Mouse (Mus musculus): Measurements from ENCODE around the gene Mindy4. TPM values are rescaled to one million over a fixed set of nuclear protein-coding genes. Genes with fewer than 3 reads are reported as not detected.

Mindy4 gene
- total RNA-seq, 2 experiments from 2014 or later = 3.7 to 4.9 TPM

DNA sequence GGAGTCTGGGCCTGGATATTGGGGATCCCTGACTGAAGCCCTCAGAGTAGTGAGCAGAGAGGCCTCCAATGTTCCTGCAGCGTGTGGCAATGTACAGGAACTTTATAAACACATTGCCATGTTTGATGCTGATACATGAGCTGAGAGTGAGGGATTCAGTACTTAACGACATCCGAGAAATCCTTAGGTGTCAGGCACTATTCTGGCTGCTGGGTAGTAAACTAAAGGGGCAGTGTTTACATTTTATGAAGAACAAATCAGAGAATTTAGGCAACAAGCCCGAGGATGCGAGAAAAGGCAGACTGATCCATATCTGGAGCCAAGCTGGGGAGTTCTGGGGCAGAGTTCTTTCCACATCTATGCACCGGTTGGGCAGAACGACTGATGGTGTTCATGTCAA, 152.4 kb downstream of the Mindy4 start:
- intact Hi-C loops (cut with DNase I) = no loop called here

DNA sequence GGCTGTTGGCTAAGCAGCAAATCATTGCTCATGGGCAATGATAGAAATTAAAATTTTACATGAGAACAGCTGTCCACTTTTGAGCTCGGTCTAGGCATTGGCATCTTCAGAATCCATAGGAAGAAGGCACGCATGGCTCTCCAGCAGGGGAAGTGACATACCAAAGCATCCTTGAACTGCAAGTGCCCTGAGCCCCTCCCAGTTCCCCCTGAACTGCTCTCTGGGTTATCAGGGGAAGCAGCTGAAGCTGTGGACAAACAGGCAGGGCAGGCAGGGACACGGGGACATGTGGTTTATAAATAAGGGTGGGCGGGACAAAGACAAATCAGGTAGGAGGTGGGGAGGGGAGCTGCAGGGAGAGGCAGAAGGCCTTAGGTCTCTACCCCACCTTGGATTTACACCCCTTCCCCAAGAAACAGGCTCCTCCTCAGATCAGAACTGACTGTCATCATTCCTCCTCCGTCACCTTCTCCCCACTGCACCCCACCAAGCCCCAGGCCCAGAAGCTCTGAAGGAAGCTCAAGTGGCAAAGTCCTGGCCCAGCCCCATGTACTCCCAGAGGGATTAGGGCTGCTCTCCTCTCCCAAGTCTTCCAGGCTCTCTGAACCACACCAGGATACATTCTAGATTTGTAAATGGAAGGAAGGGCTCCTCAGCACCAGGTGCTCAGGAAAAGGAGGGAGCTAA, 153.0 kb downstream of the Mindy4 start:
- intact Hi-C loops (cut with DNase I) = no loop called here
- peak in 1 of 2 experiments; percentile 34 for DNase-seq

More for the DNA sequence above, 152.4 kb downstream of the Mindy4 start:
- no peak for DNase-seq

DNA sequence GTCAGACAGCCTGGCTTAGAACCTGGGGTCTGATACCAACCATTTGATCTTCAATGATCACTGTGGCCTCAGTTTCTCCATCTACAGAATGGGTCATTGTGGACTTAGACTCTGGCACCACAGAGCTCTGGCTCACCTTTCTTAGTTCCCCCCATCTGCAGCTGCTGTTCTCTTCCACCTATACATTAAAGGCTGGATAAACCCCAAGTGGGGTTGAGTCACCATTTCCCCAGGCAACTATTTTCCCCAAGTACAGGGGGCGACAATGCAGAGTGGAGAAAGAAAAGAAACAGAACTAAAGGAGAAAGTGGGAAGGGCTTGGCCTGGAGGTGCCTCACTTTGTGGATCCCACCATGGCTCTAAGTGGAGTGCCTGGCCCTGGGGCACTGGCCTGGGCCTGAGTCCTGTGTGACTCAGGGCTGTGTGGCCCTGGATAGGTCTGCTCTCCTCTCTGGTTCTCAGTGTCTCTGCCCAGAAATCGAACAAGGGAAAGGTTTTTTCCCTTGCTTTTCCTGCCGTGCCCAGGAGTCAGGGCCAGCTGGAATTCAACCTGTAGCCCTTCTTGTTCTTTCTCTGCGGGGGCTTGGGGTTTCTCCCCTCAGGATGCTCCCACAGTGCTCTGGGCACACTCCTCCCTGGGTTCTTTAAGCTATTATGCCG, 153.9 kb downstream of the Mindy4 start:
- intact Hi-C loops (cut with DNase I) = no loop called here

DNA sequence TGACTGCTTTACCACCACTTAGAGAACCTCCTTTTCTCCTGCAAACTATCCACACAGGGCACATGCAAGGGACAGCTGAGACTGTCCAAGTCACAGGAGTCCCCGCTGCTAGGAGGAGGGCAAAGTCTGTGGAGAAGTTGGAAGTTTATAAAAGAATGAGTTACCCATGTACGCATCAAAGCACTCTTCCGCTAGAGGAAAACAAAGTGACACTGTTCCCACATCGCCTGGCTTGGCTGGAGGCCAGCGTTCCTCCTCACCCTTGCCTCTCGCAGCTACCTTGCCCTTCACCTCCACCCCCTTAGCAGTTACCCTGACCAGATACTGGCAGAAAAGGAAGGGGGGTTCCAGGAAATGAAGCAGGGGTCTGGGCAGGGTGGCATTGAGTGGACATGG, 154.5 kb downstream of the Mindy4 start:
- intact Hi-C loops (cut with DNase I) = no loop called here
- no peak for DNase-seq

More for the DNA sequence above, 153.9 kb downstream of the Mindy4 start:
- no peak for DNase-seq

DNA sequence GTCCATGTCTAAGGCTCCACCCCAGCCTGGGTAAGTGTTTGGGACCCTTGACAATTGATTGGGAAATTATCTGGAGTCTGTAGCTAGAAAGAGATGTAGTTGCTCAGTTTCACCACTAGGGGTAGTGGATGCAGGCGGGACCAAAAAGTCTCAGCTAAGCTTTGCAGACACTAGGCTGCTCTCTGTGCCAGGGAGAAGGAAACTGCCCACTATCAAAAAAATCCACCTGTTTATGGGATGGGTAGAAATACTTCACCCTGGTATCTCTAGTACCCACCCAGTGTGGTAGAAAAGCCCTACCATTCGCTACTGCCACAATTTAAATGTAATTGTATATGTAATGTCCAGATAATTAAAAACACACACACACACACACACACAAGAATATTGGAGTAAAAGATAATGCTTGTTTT, 155.6 kb downstream of the Mindy4 start:
- DNase-seq = no peak
- intact Hi-C loops (cut with DNase I) = no loop called here

DNA sequence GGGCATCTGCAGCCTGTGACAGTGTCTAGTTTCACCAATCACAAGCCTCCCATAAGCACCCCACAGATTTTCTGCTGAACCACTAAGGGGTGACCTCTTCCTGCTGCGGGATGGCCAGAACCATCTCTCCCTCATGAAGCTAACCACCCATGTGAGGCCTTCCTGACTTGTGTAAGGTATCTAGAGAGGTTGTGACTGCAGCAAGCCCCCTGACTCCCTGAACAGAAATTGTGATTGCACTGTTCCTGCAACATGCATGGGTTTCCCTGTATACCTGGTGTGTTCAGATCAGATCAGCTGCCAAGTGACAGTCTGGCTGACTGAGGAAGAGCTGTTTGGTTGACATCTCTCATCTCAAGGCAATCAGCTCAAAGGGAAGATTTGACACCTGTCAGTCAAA, 159.5 kb downstream of the Mindy4 start:
- intact Hi-C loops (cut with DNase I) = no loop called here
- DNase-seq = no peak

DNA sequence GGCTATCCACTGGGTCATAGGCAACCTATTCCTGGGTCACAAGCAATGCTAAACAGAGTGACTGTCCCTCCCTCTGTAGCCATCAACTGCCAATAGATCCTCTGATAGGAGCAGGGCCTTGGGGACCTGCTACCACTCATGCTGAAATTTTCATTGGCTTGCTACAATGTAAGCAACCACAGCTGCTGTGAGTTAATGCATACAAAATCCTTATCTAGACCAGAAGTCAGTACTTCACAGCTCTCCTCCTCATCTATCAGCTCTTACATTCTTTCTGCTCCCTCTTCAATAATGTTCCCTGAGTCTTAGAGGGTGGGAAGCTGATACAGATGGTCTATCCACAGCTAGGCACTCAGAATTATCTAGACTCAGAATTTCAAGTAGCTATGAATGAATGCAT, 163.9 kb downstream of the Mindy4 start:
- intact Hi-C loops (cut with DNase I) = no loop called here
- no peak for DNase-seq

Small RNA genes within 50 kb of the gene (microRNA-seq; reads per million reads assigned to microRNA genes)
- 0 reads per million in 2 experiments for gene Gm25458

Other genes starting within 250 kb of the Mindy4 start
- gene Nod1, start 230.8 kb upstream of the Mindy4 start, total RNA-seq (2021) = 10 to 100 TPM; 17.5 to 20.6 TPM
- gene Ggct, start 210.4 kb upstream of the Mindy4 start, total RNA-seq (2021) = 10 to 100 TPM; 15.0 to 17.8 TPM
- 10 to 100 TPM; 59.1 to 60.5 TPM for gene Gars, start 165.4 kb upstream of the Mindy4 start, total RNA-seq (2021)
- 10 to 100 TPM; 12.9 to 16.9 TPM for gene Crhr2, start 70.4 kb upstream of the Mindy4 start, total RNA-seq (2021)
- gene Inmt, start 28.3 kb upstream of the Mindy4 start, total RNA-seq (2021) = 1 to 10 TPM in 1 of 2 experiments, under 1 TPM in 1; 0.68 to 4.2 TPM
- gene Aqp1, start 133.0 kb downstream of the Mindy4 start, total RNA-seq (2021) = 100 to 1,000 TPM; 397 to 446 TPM
- gene Ghrhr, start 172.9 kb downstream of the Mindy4 start, total RNA-seq (2021) = not detected
- gene Adcyap1r1, start 248.6 kb downstream of the Mindy4 start, total RNA-seq (2021) = 1 to 10 TPM; 5.5 to 6.2 TPM

Data from heart, postnatal 14 days (tissue).